Mouse (Mus musculus): ENCODE measurements at regions not wholly inside any gene's neighbourhood (a gene's known extent, or its start where the extent isn't known, plus 50 kb on each side); places are given as distances from the start of the nearest gene placed in this dataset.

DNA sequence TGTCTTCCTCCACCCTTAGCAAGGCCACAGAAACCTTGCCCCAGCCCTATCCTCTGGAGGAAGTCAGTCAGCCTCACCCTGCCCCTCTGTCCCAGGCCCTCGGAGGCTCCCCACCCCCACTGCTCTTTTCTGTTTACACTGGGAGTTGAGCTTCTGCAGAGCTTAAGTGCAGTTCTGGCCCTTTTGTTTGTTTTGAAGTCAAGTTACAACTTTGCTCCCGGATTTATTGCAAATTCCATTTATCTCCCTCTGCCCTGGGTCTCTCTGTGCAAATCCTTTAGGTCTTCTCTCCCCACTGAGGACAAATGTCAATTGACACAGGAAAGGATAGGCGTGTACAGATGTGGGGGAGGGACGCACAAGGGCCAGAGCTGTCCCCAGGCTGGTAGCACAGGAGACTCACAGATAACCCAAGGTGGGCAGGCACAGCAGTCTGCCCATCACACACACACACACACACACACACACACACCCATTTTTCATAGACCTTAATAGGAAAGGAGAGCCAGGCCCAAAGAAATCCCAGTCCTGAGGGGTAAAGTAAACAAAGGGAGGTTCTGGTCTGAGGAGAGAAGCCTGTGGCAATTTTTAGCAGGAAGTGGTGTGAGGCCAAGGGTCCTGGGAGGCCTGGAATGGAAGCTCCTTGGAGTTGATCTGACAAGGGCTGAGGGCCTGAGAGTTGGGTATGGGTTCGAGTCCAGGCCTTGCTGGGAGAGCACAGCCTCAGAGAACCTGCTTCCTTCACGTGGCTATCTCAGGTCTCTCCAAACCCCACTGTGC is 167.9 kb downstream of the Zfp36l1 start:
- DNase-seq (ENCODE audit: low spot score in 2 of 2) = no peak

DNA sequence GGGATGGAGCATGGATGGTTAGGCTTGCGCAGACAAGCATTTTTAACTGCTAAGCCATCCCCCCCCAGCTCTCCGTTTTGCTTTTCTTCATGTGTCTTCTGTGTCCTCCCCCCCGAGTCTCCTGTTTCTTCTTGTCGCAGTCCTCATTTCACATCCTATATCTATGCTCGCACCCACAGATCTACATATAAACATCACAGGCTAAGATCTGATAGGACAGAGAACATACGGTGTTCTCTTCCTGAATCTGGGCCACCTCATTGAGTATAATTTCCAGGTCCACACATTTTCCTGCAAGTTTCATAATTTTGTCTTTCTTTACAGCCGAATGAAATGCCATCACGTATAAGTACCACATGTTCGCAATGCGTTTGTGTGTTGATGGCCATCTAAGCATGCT is 168.7 kb downstream of the Zfp36l1 start:
- no peak for DNase-seq (ENCODE audit: low spot score in 2 of 2)

DNA sequence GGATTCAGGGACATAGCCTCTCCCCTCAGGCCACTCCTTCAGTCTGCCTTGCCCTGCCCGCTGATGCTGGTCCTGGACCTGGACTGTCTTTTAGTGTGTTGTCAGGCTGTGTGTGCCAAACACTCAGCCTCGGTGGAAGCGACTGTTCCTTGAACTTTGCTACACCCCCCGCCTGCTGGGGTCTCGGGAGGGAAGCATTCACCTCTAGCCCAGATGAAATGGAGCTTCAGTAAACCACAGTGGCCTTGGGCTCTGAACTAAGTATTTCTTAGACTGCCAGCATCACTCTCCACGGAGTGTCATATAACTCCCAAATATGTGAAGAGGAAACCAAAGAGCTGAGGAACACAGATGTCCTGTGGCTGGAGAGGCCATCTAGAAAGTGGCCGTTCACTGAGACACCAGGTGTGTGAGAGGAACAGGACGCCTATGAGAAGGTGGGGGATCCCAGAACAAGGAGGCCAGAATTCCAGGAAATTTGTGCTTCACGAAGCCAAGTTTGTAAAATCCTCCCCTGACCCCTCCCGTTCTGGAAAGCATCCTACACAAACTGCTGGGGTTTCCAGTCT is 170.2 kb downstream of the Zfp36l1 start:
- no peak for DNase-seq (ENCODE audit: low spot score in 2 of 2)

GRCm38 (mm10) chr12:79941828-79942227 is 171.0 kb downstream of the Zfp36l1 start:
- DNase-seq (ENCODE audit: low spot score in 2 of 2) = no peak

GRCm38 (mm10) chr12:79939436-79939835 is 173.4 kb downstream of the Zfp36l1 start:
- no peak for DNase-seq (ENCODE audit: low spot score in 2 of 2)

DNA sequence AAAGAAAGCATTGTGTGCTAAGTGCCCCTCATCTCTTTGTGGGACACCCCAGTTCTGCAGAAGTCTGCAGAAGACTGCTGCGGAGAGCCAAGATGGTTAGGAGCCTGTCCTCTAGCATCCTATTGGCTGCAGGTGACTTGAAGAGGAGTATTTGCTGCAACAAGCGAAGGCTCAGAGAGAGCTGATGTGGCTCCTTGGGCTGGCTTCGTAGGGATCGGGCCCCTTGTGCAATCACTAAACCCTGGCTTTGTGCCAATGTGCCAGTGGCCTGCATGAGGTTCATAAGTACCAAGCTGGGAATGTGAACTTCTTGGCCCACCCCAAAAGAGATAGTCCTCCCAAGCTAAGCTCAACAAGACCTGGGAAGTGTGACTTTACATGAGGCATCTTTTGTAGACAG is 174.9 kb downstream of the Zfp36l1 start:
- no peak for DNase-seq (ENCODE audit: low spot score in 2 of 2)

- DNase-seq (ENCODE audit: low spot score in 2 of 2) = peak in 1 of 2 experiments; percentile 29
Measured at GRCm38 (mm10) chr12:79936698-79937097, 176.1 kb downstream of the Zfp36l1 start.

DNA sequence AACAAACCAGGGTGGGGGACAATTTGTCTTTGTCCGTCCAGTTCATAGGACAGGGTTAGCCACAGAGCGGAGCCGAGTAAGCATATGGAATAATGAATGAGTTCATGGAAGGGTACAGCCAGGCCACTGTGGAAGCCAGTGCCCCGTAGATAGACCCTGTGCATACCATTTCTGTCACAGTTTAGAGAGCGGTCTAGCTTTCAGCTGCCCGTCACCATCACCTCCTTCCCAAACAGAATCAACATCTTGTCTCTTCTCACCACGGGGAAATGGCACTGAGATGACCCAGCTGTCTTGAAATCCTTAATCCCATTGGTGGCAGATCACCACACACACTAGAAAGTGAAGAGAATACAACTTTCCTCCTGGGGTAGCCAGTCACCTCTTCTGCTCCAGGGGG is 178.7 kb downstream of the Zfp36l1 start:
- no peak for DNase-seq (ENCODE audit: low spot score in 2 of 2)

DNA sequence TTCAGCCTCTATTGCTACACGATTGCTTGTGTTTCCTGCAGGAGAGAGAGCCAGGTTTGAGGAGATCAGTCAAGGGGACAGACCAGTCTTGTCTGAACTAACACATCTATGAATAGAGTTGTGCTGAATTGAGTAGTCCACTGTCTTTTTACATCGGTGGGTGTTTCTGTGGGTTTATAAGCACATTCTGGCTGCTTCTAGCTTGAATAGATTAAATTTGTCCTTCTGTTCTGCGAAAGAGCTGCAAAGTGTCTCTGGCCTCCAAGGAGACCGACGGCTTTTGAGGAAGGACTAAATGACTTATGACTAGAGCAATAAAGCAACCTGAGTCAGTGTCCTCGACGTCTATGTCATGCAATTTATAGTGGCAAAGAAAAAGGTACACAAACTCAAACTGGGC is 179.9 kb downstream of the Zfp36l1 start:
- no peak for DNase-seq (ENCODE audit: low spot score in 2 of 2)

- no peak for DNase-seq (ENCODE audit: low spot score in 2 of 2)
Measured at GRCm38 (mm10) chr12:79931455-79931854, 181.4 kb downstream of the Zfp36l1 start.

DNA sequence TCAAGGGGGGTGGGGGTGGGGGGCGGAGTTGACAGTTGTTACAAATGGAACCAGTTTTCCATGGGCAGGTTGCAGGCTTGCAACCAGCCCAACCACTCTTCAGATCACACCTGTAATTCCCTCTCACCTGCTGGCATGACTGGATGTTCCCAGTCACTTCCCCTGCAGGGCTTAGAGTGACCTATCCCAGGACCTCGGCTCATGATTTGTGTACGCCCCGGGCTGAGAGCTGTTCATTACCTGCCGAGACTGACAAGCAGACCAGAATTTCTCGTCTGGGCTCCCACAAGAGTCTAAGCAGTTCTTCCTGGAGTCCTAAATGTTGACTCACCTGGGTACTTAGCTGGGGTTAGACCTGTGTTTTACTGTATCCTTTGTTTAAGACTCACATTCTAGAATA is 183.0 kb downstream of the Zfp36l1 start:
- no peak for DNase-seq (ENCODE audit: low spot score in 2 of 2)

DNA sequence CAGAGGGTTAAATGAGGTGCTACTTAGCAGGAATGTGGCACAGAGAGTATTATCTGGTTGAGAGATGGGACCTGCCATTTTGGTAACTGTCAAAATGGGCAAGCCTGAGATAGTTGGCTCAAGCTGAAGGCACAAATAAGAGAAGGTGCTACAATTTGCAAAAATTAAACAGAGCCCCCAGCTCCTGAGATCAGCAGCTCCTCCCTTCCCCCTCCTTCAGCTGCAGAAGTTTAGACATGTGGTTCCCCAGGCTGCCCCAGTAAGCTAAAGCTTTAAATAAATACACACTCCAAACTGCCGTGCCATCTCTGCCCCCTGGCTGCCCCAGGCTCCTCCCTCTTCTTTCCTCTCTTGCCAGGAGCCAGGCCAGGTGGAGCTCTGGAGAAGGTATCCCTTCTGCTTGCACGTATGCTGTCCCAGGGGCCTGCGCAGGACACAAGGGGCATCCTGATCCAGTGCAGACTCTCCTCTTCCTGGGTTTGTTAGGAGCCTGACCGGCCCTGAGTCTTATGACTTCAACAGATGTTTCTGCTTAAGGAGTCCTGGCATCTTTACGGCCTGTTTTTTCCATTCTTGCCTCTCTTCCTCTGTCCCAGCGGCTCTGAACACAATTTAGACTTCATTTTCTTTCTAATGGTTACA is 184.0 kb downstream of the Zfp36l1 start:
- DNase-seq (ENCODE audit: low spot score in 2 of 2) = no peak

DNA sequence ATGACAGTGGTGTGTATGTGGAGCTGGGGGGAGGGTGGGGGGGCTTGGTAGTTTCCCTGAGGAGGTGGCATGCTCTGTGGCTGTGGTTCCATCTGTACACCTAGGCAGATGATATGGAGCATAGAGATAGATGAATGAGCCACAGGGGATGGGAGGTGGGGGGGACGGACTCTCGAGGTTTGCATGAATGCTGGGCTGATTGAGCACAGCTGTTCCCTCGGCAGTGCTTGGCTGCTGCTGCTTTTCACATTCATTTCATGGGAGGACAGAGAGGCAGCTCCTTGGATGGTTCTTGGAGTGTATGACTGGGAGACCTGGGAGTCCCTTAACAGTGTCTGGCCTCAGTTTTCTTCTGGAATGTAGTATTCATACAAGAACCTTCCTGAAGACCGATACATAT is 184.5 kb downstream of the Zfp36l1 start:
- no peak for DNase-seq (ENCODE audit: low spot score in 2 of 2)

DNA sequence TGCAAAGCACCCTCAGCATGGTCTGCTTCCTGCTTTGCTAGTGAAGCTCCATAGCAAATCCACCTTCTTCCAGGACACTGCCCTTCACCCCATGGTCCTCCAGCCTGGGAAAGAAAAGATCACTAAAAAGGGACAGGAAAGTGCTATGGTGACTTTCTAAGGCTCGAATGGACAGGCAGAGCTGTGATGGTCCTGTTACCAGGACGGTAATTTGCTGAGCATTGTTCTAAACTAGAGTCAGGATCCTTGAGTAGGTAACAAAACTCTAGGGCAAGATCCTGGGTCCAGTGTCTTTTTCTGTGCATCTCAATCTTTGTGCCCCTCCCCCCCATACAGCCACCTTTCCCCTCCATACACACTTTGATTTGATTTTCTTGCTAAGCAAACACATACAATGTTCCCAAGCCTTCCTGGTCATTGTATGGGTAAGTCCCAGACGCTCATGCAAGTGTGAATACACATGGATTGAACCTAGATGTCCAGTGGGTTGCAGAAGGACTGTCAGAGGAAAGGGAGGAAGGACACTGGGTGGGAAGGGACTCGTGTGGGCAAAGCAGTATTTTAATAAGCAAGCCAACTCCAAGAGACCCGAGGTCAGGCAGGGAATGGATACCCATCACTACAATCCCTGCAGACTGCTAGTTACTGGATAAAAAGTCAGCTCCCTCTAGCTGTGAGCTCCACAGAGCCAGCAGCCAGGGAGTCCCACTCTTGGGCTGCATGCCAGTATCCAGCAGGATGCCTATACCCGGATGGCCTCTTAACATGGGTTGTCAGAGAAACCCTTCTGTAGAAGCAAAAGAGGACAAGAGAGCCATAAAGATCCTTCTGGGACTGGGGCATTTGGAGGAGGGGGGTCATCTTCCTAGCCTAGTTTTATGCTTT is 186.9 kb downstream of the Zfp36l1 start:
- DNase-seq (ENCODE audit: low spot score in 2 of 2) = peak; percentile 47 to 63

GRCm38 (mm10) chr12:79924921-79925703 is 187.7 kb downstream of the Zfp36l1 start:
- DNase-seq (ENCODE audit: low spot score in 2 of 2) = peak; percentile 71 to 87

DNA sequence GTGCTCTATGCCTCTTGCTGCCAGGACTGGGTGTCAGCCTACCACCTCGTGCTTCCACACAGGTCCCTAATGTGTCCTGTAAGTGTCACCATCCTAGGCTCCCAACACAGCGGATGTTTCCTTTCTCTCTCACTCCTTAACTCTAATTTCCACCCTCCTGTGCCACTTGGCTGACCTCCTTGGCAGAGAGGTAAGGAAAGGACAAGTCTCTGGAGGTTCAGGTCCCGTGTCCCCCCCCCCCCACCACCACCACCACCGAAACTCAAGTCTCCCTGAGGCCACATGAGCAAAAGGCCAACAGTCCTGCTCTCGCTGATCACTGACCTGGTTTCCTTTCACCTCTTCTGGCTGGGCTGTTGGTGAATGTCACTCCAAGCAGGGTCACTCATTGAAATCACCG is 189.0 kb downstream of the Zfp36l1 start:
- DNase-seq (ENCODE audit: low spot score in 2 of 2) = no peak

- DNase-seq (ENCODE audit: low spot score in 2 of 2) = no peak
Measured at GRCm38 (mm10) chr12:79921786-79922185, 191.0 kb downstream of the Zfp36l1 start.

DNA sequence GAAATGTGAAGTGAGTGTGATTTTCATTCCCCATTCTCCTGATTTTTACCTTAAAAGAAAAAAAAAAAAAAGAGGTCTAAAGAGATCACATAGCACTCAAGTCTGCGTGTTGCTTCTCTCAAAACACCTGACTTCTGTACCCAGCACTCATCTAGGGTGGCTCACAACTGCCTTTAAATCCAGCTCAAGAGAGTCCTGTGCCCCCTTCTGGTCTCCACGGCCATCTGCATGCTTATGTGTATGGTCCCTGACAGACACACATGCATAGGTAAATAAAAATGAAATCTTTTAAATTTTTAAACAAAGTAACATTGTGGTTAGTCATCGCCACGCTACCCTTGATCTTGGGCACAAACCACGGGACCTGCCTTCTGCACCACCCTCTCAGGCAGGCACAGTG is 193.8 kb downstream of the Zfp36l1 start:
- DNase-seq (ENCODE audit: low spot score in 2 of 2) = no peak

GRCm38 (mm10) chr12:79917634-79918289 is 195.1 kb downstream of the Zfp36l1 start:
- DNase-seq (ENCODE audit: low spot score in 2 of 2) = no peak
